Mouse (Mus musculus) right cerebral cortex, postnatal 14 days (tissue): ENCODE results near the gene Pomgnt1.

Experiments used
- DNase-seq: peaks from one replicate; pipeline ENCODE4 v3.0.0; 2022

Gene Pomgnt1

DNA sequence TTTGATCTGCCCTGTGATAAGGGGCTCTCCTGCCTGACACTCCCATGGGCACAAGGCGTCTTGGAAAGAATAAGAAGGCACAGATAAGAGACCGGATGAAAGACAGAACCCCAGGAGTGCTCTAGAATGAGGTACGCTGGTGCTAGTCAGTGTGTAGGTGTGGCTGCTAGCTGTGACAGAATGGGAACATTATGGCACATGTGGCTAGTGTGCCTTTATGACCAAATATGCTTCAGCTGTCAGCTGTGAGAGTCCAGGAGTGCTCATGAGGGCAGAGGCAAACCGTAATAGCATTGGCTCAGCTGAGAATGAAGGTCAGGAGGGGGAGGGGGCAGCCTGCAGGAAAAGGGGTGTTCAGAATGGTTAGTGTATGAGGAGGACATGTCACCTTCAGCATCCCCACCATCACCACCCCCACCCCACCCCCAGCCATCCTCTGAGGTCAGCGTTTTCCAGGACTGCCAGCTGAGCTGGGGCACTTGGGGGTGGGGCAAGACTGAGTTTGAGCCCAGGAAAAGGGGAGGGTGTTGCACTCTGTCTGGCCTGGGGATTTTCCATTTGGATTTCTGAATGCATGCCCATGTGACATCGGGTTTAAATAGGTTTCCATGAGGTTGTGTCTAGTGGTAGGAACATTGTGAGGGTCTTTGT lies 51.0 kb downstream of the Pomgnt1 start:
- no peak for DNase-seq

- no peak for DNase-seq
Measured at GRCm38 (mm10) chr4:116175136-116175535, 51.5 kb downstream of the Pomgnt1 start.

GRCm38 (mm10) chr4:116175711-116176542 lies 52.3 kb downstream of the Pomgnt1 start:
- peak; percentile 43 for DNase-seq

DNA sequence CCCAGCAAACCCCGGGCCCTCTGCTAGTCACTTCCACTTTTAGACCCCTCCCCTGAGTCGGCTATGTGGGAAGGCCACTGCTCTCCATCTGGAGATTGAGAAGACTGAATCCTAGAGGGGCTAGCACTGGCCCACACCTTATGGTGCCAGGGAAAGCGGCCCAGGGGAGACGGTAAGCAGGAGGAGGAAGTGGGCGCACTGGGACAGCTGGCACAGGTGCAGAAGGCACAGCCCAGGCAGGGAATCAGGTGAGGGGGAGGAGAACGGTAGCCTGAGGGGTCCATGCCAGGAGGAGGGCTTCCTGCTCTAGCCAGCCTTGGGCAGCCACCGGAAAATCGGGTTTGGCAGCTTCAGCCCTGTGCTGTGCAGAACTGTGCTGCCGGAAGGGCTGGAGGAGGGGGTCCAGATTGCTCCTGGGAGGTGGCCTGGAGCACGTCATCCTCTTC lies 52.9 kb downstream of the Pomgnt1 start:
- DNase-seq = peak; percentile 71

- peak; percentile 42 for DNase-seq
Measured at GRCm38 (mm10) chr4:116177140-116177539, 53.5 kb downstream of the Pomgnt1 start.

- DNase-seq = no peak
Measured at GRCm38 (mm10) chr4:116182079-116182478, 58.4 kb downstream of the Pomgnt1 start.

GRCm38 (mm10) chr4:116182745-116183144 lies 59.1 kb downstream of the Pomgnt1 start:
- DNase-seq = no peak

GRCm38 (mm10) chr4:116185083-116185482 lies 61.4 kb downstream of the Pomgnt1 start:
- DNase-seq = no peak

- peak; percentile 12 for DNase-seq
Measured at GRCm38 (mm10) chr4:116192286-116192835, 68.7 kb downstream of the Pomgnt1 start.

- no peak for DNase-seq
Measured at GRCm38 (mm10) chr4:116193583-116194383, 70.1 kb downstream of the Pomgnt1 start.

DNA sequence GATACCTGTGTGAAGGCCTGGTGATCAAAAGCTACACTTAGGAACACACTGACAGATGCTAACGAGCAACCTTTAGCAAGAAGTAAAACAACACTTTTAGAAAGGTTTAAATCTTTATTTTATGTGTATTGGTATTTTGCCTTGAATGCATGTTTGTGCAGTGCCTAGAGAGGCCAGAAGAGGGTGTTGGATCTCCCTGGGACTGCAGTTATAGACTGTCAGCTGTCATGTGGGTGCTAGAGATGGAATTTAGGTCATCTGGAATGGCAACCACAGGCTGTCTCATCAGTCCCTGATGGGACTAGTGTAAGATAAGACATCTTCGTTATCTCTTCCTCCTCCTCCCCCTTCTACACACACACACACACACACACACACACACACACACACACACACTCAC lies 74.8 kb downstream of the Pomgnt1 start:
- no peak for DNase-seq

DNA sequence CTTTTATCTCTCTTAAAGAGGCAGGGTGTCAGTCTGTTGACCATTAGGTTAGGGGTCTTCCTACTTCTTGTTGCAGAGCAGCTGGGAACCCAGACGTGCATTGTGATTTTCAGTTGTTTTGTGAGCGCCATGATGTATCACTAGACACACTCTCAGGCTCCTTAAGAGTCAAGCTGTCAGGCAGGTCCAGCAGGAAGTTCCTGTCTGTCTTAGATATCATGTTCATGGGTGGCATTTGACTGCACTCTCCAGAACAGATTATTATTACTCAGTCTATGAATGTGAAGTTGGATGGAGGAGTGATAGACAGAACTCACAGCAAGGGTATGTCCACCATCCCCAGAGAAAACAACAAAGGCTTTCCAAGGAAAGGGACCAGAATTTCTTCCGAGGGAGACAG lies 80.8 kb downstream of the Pomgnt1 start:
- no peak for DNase-seq

DNA sequence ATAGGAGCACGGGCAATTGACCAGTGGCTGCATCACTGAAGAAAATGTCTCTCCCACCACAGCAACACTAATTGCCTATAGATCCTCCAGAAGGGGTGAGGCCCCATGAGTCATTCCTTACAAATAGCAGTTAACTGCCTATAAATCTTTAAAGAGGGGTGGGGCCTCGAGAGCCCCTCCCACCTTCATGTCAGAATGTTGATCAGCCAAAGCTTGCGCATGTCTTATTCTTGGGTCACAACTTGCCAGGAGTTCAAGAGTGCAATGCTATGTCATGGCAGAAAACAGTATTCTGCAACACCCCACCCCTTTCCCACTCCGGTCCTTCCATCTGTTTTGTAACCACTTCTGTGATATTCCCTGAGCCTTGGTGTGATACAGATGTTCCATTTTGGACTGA lies 82.9 kb downstream of the Pomgnt1 start:
- no peak for DNase-seq

- DNase-seq = no peak
Measured at GRCm38 (mm10) chr4:116208891-116209290, 85.3 kb downstream of the Pomgnt1 start.
